Mouse (Mus musculus) CH12.LX (cell line): ENCODE measurements around the gene Msmp. TPM values are rescaled to one million over a fixed set of nuclear protein-coding genes. Genes with fewer than 3 reads are reported as not detected.

Experiments used
- DNase-seq: peaks from one replicate; pipeline ENCODE4 v3.0.0-alpha.2; 2013; ENCODE audit errors: extremely low read depth
- H3K27ac ChIP-seq: 2 replicates; pipeline ENCODE4 v1.5.1; 2012; ENCODE audit warnings: low read depth, mild to moderate bottlenecking, control low read depth, moderate library complexity; ENCODE audit not compliant: insufficient read depth
- H3K27me3 ChIP-seq: replicated peaks from 2 replicates; pipeline ENCODE3; 2012; ENCODE audit warnings: inconsistent platforms
- H3K36me3 ChIP-seq, 2 experiments: replicated peaks in 1 of 2; 2 replicates each; pipeline versions ENCODE3 to v1.6.1; 2012; ENCODE audit warnings: inconsistent platforms in 1 of 2, low read length in 1 of 2, mild to moderate bottlenecking in 1 of 2, mixed read lengths in 1 of 2, moderate library complexity in 1 of 2; ENCODE audit not compliant: control insufficient read depth in 1 of 2, insufficient read depth in 1 of 2
- H3K4me1 ChIP-seq, 2 experiments: 2 replicates each; pipeline ENCODE4 v1.6.1; 2012; ENCODE audit warnings: inconsistent platforms in 1 of 2, moderate library complexity in 1 of 2; ENCODE audit not compliant: insufficient read depth in 2 of 2, control insufficient read depth in 1 of 2
- H3K4me2 ChIP-seq: 2 replicates; pipeline ENCODE4 v1.6.1; 2012; ENCODE audit warnings: low read depth, mild to moderate bottlenecking, control low read depth; ENCODE audit not compliant: poor library complexity, insufficient read depth, severe bottlenecking
- H3K4me3 ChIP-seq, 3 experiments: fragments of 150-350 bp in 1 of 3; sonication (generic) in 1 of 3; replicated peaks in 1 of 3; 2 replicates each; pipeline versions ENCODE3 to v1.5.1; 2011 to 2012; ENCODE audit warnings: low read depth in 2 of 3, low read length in 2 of 3, mild to moderate bottlenecking in 2 of 3, moderate library complexity in 2 of 3, control low read depth in 1 of 3, improper control_type of control experiment in 1 of 3, inconsistent platforms in 1 of 3, mixed read lengths in 1 of 3; ENCODE audit not compliant: poor library complexity in 1 of 3
- H3K79me2 ChIP-seq: replicated peaks from 2 replicates; pipeline ENCODE4 v1.6.1; 2012; ENCODE audit warnings: mild to moderate bottlenecking, moderate library complexity; ENCODE audit not compliant: control insufficient read depth, poor library complexity, insufficient read depth, severe bottlenecking; ENCODE audit errors: extremely low read depth
- H3K9ac ChIP-seq: 2 replicates; pipeline ENCODE4 v1.6.1; 2012; ENCODE audit warnings: low read depth, mild to moderate bottlenecking, control low read depth, moderate library complexity; ENCODE audit not compliant: insufficient read depth
- H3K9me3 ChIP-seq: replicated peaks from 2 replicates; pipeline ENCODE3; 2012; ENCODE audit warnings: low read length, inconsistent platforms, mixed read lengths
- BHLHE40 ChIP-seq: IDR thresholded peaks from 2 replicates; pipeline ENCODE4 v1.6.1; 2011; ENCODE audit warnings: mild to moderate bottlenecking, low read depth, low read length, improper control_type of control experiment
- CHD2 ChIP-seq: IDR thresholded peaks from 2 replicates; pipeline ENCODE4 v1.6.1; 2011; ENCODE audit warnings: low read length, improper control_type of control experiment
- CTCF ChIP-seq, 2 experiments: IDR thresholded peaks in 1 of 2; conservative IDR thresholded peaks in 1 of 2; 2 replicates each; pipeline ENCODE4 v1.5.1; 2011 to 2012; ENCODE audit warnings: low read depth in 2 of 2, low read length in 2 of 2, improper control_type of control experiment in 1 of 2, inconsistent platforms in 1 of 2, mild to moderate bottlenecking in 1 of 2, moderate library complexity in 1 of 2
- E2F4 ChIP-seq: IDR thresholded peaks from 2 replicates; pipeline ENCODE4 v1.6.1; 2011; ENCODE audit warnings: low read depth, low read length, improper control_type of control experiment; ENCODE audit not compliant: insufficient replicate concordance
- ELF1 ChIP-seq: IDR thresholded peaks from 2 replicates; pipeline ENCODE4 v1.6.1; 2014; ENCODE audit warnings: low read depth, mild to moderate bottlenecking, inconsistent platforms, low read length, improper control_type of control experiment
- EP300 ChIP-seq: IDR thresholded peaks from 2 replicates; pipeline ENCODE4 v1.6.1; 2011; ENCODE audit warnings: low read length, improper control_type of control experiment
- IRF4 ChIP-seq: IDR thresholded peaks from 2 replicates; pipeline ENCODE4 v1.6.1; 2014; ENCODE audit warnings: low read depth, mild to moderate bottlenecking, inconsistent platforms, low read length, improper control_type of control experiment
- JUND ChIP-seq: conservative IDR thresholded peaks from 2 replicates; pipeline ENCODE4 v1.6.1; 2011; ENCODE audit warnings: low read depth, low read length, improper control_type of control experiment
- KAT2A ChIP-seq: IDR thresholded peaks from 2 replicates; pipeline ENCODE4 v1.6.1; 2012; ENCODE audit warnings: low read length, improper control_type of control experiment, inconsistent platforms; ENCODE audit not compliant: insufficient replicate concordance
- MAFK ChIP-seq: IDR thresholded peaks from 2 replicates; pipeline ENCODE4 v1.6.1; 2011; ENCODE audit warnings: low read length, improper control_type of control experiment; ENCODE audit not compliant: insufficient replicate concordance
- MAX ChIP-seq: IDR thresholded peaks from 2 replicates; pipeline ENCODE4 v1.6.1; 2011; ENCODE audit warnings: low read length, improper control_type of control experiment
- MAZ ChIP-seq: IDR thresholded peaks from 2 replicates; pipeline ENCODE4 v1.6.1; 2012; ENCODE audit warnings: low read depth, mild to moderate bottlenecking, inconsistent platforms, low read length, improper control_type of control experiment, moderate library complexity
- MXI1 ChIP-seq: IDR thresholded peaks from 2 replicates; pipeline ENCODE4 v1.6.1; 2011; ENCODE audit warnings: mild to moderate bottlenecking, low read depth, low read length, improper control_type of control experiment
- NELFE ChIP-seq: IDR thresholded peaks from 2 replicates; pipeline ENCODE4 v1.6.1; 2011; ENCODE audit warnings: low read depth, low read length, improper control_type of control experiment
- PAX5 ChIP-seq: IDR thresholded peaks from 2 replicates; pipeline ENCODE4 v1.6.1; 2012; ENCODE audit warnings: low read length, inconsistent platforms, mixed read lengths
- POLR2A ChIP-seq: IDR thresholded peaks from 2 replicates; pipeline ENCODE4 v1.6.1; 2011; ENCODE audit warnings: low read depth, mild to moderate bottlenecking, improper control_type of control experiment, low read length
- RCOR1 ChIP-seq: conservative IDR thresholded peaks from 2 replicates; pipeline ENCODE4 v1.6.1; 2012; ENCODE audit warnings: low read depth, mild to moderate bottlenecking, inconsistent platforms, low read length, improper control_type of control experiment
- SIN3A ChIP-seq: IDR thresholded peaks from 2 replicates; pipeline ENCODE4 v1.6.1; 2012; ENCODE audit warnings: low read length, improper control_type of control experiment, inconsistent platforms
- TBP ChIP-seq: conservative IDR thresholded peaks from 2 replicates; pipeline ENCODE4 v1.6.1; 2011; ENCODE audit warnings: low read depth, low read length, improper control_type of control experiment
- USF1 ChIP-seq: IDR thresholded peaks from 2 replicates; pipeline ENCODE4 v1.6.1; 2014; ENCODE audit warnings: low read depth, mild to moderate bottlenecking, inconsistent platforms, low read length, improper control_type of control experiment
- ZC3H11A ChIP-seq: IDR thresholded peaks from 2 replicates; pipeline ENCODE4 v1.6.1; 2012; ENCODE audit warnings: low read depth, mild to moderate bottlenecking, inconsistent platforms, low read length, improper control_type of control experiment
- ZKSCAN1 ChIP-seq: IDR thresholded peaks from 2 replicates; pipeline ENCODE4 v1.6.1; 2012; ENCODE audit warnings: low read depth, inconsistent platforms, low read length, improper control_type of control experiment, borderline replicate concordance
- ZNF384 ChIP-seq: IDR thresholded peaks from 2 replicates; pipeline ENCODE4 v1.6.1; 2012; ENCODE audit warnings: low read depth, low read length, improper control_type of control experiment, inconsistent platforms
- dilution Hi-C: fragments of 300-500 bp; cut with MboI; formaldehyde crosslinking; loops from 2 replicates; pipeline ENCODE4 v1.14.3; 2020; ENCODE audit warnings: low sequenced_read_pairs; ENCODE audit not compliant: extremely low pct_unique_long_range_greater_than_20kb, extremely low pct_ligation_motif_present
- in situ Hi-C: fragments of 300-500 bp; cut with MboI; formaldehyde crosslinking; loops from 3 replicates; pipeline ENCODE4 v1.14.3; 2019; ENCODE audit warnings: low sequenced_read_pairs, low pct_ligation_motif_present, low pct_unique_long_range_greater_than_20kb, mixed read lengths
- polyA plus RNA-seq: library from polyadenylated mRNA; unstranded; fragments of >175 nt; gene quantifications from 2 replicates; pipeline ENCODE4 v1.2.1, GENCODE M21; 2012; ENCODE audit warnings: low read depth; ENCODE audit not compliant: insufficient read length
- total RNA-seq, 2 experiments: library from RNA; depleted of rRNA; stranded (reverse); fragments of 300-350 nt in 1 of 2; fragments of >200 nt in 1 of 2; gene quantifications; 2 replicates each; pipeline ENCODE4 v1.2.3; 2012 to 2014

Gene Msmp
- total and polyA plus RNA-seq, 3 experiments, result 0.72 to 5.9 TPM; not detected in 1

DNA sequence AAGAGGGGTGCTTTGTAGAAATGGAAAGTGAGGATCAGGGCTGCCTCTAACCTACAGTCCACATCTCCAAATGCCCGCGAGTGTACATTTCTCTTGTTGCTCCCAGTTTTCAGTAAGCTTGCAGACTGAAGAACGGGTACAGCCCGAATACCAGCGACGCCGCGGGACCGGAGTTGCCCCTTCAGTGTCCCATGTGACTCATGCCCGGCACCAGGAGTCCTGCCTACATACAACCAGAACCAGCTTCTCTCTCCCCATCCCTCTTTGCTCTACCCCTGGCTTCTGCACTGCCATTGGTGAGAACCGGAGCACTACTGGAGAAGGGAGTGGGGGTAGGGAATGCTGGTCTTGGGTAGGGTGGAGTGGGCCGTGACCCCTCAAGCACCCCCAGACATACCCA, 2.9 kb downstream of the Msmp start:
- Histone ChIP-seq H3K4me3 (no peak overlapping the region), H3K4me2 (no peak overlapping the region), H3K9me3 (no peaks in the 10 kb centered on the region), H3K9ac (no peak overlapping the region), H3K4me1 (peaks cover 13 to 39% of the 10 kb centered on the region in 2 experiments), H3K36me3 (peaks cover 44 to 68% of the 10 kb centered on the region in 2 experiments), H3K27me3 (no peaks in the 10 kb centered on the region), H3K27ac (no peak overlapping the region)
- DNase-seq, result no peak
- TF ChIP-seq CHD2 (no peak), PAX5 (no peak), JUND (no peak)
- TF ChIP-seq, all 38 proteins: peak for 0
- dilution Hi-C loops (no loop called here), in situ Hi-C loops (no loop called here)
- peaks cover 7% of the 10 kb centered on the region for H3K79me2 ChIP-seq

DNA sequence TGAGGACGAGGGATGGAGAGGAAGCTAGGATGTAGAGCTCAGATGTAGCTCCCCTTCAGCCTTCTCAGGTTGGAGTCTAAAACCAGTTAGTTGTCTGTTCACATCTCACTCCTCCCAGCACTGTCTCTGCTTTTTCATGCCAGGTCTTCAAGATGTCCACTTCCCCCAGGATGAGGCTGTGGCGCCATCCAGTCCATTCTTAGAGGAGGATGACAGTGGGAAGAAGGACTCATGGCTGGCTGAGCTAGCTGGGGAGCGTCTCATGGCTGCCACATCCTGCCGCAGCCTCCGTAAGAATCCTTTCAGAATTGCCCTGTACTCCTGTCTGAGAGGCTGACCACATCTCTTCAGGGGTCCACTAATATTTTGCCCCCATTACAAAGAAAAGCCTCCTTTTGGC, 3.6 kb downstream of the Msmp start:
- dilution Hi-C loops (no loop called here), in situ Hi-C loops (no loop called here)

DNA sequence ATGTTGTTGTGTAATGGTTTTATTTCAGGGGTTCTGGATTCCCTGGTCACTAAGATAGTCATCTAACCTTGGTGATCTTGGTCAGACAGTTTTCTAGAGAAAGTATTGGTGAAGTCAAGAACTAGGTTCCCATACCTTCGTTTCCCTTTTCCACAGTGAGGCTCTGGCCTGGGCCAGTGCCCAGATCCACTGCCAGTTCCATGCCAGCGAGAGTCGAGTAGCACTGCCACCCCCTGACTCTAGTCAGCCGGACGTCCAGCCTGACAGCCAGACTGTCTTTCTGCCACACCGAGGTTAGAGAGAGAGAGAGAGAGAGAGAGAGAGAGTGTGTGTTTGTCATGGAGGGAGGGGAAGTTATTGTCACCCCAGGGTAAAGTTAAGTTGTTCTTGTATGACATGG, 4.6 kb downstream of the Msmp start:
- TF ChIP-seq MAZ (no peak), EP300 (no peak), USF1 (no peak), MXI1 (no peak), IRF4 (no peak), KAT2A (no peak), SIN3A (no peak), MAFK (no peak), NELFE (no peak), BHLHE40 (no peak), ELF1 (no peak), CTCF (conservative IDR thresholded peaks at IDR 0.05 in 1 of 2, IDR thresholded peaks at IDR 0.05 in 1 of 2; ENCODE audit: low read depth in 2 of 2, low read length in 2 of 2) (no peak), CHD2 (no peak), E2F4 (no peak), ZC3H11A (no peak), ZKSCAN1 (no peak), MAX (no peak), RCOR1 (no peak)
- dilution Hi-C loops (no loop called here), in situ Hi-C loops (no loop called here)
- Histone ChIP-seq H3K9ac (peak overlapping the region; percentile 63), H3K36me3 (peaks cover 41 to 62% of the 10 kb centered on the region in 2 experiments), H3K27me3 (no peaks in the 10 kb centered on the region), H3K9me3 (no peaks in the 10 kb centered on the region), H3K79me2 (peaks cover 7% of the 10 kb centered on the region), H3K4me3 (peak overlapping the region; percentile 73 to 80 (median 77)), H3K4me2 (peak overlapping the region; percentile 85), H3K27ac (no peak overlapping the region), H3K4me1 (peaks cover 14 to 44% of the 10 kb centered on the region in 2 experiments)
- no peak for DNase-seq

More for the DNA sequence above, 3.6 kb downstream of the Msmp start:
- Histone ChIP-seq H3K36me3 (peaks cover 43 to 62% of the 10 kb centered on the region in 2 experiments), H3K27ac (no peak overlapping the region), H3K4me3 (no peak overlapping the region), H3K4me2 (no peak overlapping the region), H3K4me1 (peaks cover 14 to 43% of the 10 kb centered on the region in 2 experiments), H3K79me2 (peaks cover 7% of the 10 kb centered on the region), H3K27me3 (no peaks in the 10 kb centered on the region), H3K9ac (no peak overlapping the region), H3K9me3 (no peaks in the 10 kb centered on the region)
- no peak for DNase-seq
- TF ChIP-seq TBP, result no peak
- no peak for TF ChIP-seq POLR2A
- no peak for TF ChIP-seq ZNF384
